Mouse (Mus musculus) left cerebral cortex, adult 11 months (tissue): ENCODE measurements around the gene Slc27a2.

Experiments
- DNase-seq: peaks from one replicate; pipeline ENCODE4 v3.0.0; 2022; ENCODE audit warnings: low spot score

Gene Slc27a2

GRCm38 (mm10) chr2:126553291-126553639 lies 1.1 kb downstream of the Slc27a2 start:
- DNase-seq: no peak

- DNase-seq: no peak
Observed at GRCm38 (mm10) chr2:126555533-126555932, 3.3 kb downstream of the Slc27a2 start.

- no peak for DNase-seq
Observed at GRCm38 (mm10) chr2:126560094-126560493, 7.9 kb downstream of the Slc27a2 start.

GRCm38 (mm10) chr2:126563411-126564105 lies 11.4 kb downstream of the Slc27a2 start:
- DNase-seq: no peak

GRCm38 (mm10) chr2:126572163-126572562 lies 20.0 kb downstream of the Slc27a2 start:
- no peak for DNase-seq

- no peak for DNase-seq
Observed at GRCm38 (mm10) chr2:126572747-126573146, 20.5 kb downstream of the Slc27a2 start.

GRCm38 (mm10) chr2:126575391-126576176 lies 23.4 kb downstream of the Slc27a2 start:
- no peak for DNase-seq

- DNase-seq: no peak
Observed at GRCm38 (mm10) chr2:126577362-126577761, 25.2 kb downstream of the Slc27a2 start.

GRCm38 (mm10) chr2:126579282-126579681 lies 27.1 kb downstream of the Slc27a2 start:
- no peak for DNase-seq

- DNase-seq: no peak
Observed at GRCm38 (mm10) chr2:126583960-126584359, 31.8 kb downstream of the Slc27a2 start.

- no peak for DNase-seq
Observed at GRCm38 (mm10) chr2:126584621-126585369, 32.6 kb downstream of the Slc27a2 start.

GRCm38 (mm10) chr2:126587468-126587867 lies 35.3 kb downstream of the Slc27a2 start:
- no peak for DNase-seq

GRCm38 (mm10) chr2:126591304-126591703 lies 39.1 kb downstream of the Slc27a2 start:
- DNase-seq: no peak

- no peak for DNase-seq
Observed at GRCm38 (mm10) chr2:126593831-126594610, 41.8 kb downstream of the Slc27a2 start.

- no peak for DNase-seq
Observed at GRCm38 (mm10) chr2:126596347-126597072, 44.3 kb downstream of the Slc27a2 start.

GRCm38 (mm10) chr2:126597279-126598241 lies 45.4 kb downstream of the Slc27a2 start:
- DNase-seq: no peak

GRCm38 (mm10) chr2:126598359-126598758 lies 46.2 kb downstream of the Slc27a2 start:
- DNase-seq: no peak

GRCm38 (mm10) chr2:126599005-126599404 lies 46.8 kb downstream of the Slc27a2 start:
- no peak for DNase-seq

GRCm38 (mm10) chr2:126600533-126600932 lies 48.3 kb downstream of the Slc27a2 start:
- no peak for DNase-seq
